Mouse (Mus musculus): ENCODE measurements around the gene Tmem144. TPM values are rescaled to one million over a fixed set of nuclear protein-coding genes. Genes with fewer than 3 reads are reported as not detected.

Gene Tmem144
- polyA plus RNA-seq, 1 experiment from 2014 or later: 5.4 TPM

Other genes starting within 250 kb of the Tmem144 start
- gene 4930579G24Rik, start 223.7 kb downstream of the Tmem144 start, polyA plus RNA-seq (2014; fragmentation: Nextera tagmentation; extraction: Ambion mirVana): 30.9 and 35.6 TPM in 2 replicates
- gene Etfdh, start 223.3 kb downstream of the Tmem144 start, polyA plus RNA-seq (2014; fragmentation: Nextera tagmentation; extraction: Ambion mirVana): 47.0 and 60.9 TPM in 2 replicates
- not detected in 2 replicates for gene Rxfp1, start 114.9 kb downstream of the Tmem144 start, polyA plus RNA-seq (2014; fragmentation: Nextera tagmentation; extraction: Ambion mirVana)
- gene Fam198b, start 31.8 kb upstream of the Tmem144 start, polyA plus RNA-seq (2014; fragmentation: Nextera tagmentation; extraction: Ambion mirVana): 8.3 and 10.7 TPM in 2 replicates